Comparison of ENCODE assay signal across 20 mouse cellular contexts in the genomic region with DNA sequence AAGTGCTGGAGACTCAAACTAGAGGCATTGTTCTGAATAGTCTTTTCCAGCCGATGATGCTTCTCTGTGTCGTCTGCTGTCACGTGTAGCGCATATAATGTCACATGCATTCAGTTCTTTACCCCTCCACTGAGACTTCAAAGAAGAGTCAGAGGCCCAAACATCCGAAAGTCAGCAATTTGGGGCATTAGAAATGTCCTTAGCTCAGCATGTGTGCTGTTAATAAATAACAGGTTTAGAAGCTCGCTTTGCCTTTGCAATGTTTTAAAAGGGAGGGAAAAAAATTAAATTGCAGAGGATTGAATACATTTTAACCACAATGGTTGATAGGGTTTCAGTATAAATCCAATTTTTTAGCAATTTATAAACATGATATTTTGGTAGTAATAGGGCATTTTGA. TPM values are rescaled to one million over a fixed set of nuclear protein-coding genes. Genes with fewer than 3 reads are reported as not detected.
"Had no signal": no experiment of that assay in that cellular context is flagged by ENCODE, and none has a peak within 500 bp of the region (broad histone marks: within the 10 kb centered on the region; RNA-seq: fewer than 3 reads in every experiment).

No protein-coding gene starts in this region.

- H3K4me3 ChIP-seq: layer of hippocampus, adult 2 months; limb, embryonic 10.5 days; limb, embryonic 13.5 days; liver, embryonic 13.5 days; midbrain, embryonic 12.5 days; midbrain, embryonic 15.5 days; neural tube, embryonic 12.5 days; neural tube, embryonic 15.5 days had no signal

- H3K4me2 ChIP-seq: limb, embryonic 13.5 days; liver, embryonic 13.5 days; lung, embryonic 14.5 days; midbrain, embryonic 12.5 days; midbrain, embryonic 15.5 days; neural tube, embryonic 12.5 days; neural tube, embryonic 15.5 days had no signal

- H3K27ac ChIP-seq: layer of hippocampus, adult 2 months; limb, embryonic 10.5 days; limb, embryonic 13.5 days; liver, embryonic 13.5 days; macrophage; midbrain, embryonic 12.5 days; midbrain, embryonic 15.5 days; neural tube, embryonic 12.5 days; neural tube, embryonic 15.5 days; stomach, postnatal 0 days had no signal

- H3K36me3 ChIP-seq: limb, embryonic 10.5 days; limb, embryonic 13.5 days; liver, embryonic 13.5 days; midbrain, embryonic 12.5 days; midbrain, embryonic 15.5 days; neural tube, embryonic 12.5 days; neural tube, embryonic 15.5 days had no signal

- ATAC-seq: intestine, postnatal 0 days; lung, postnatal 0 days; midbrain, embryonic 15.5 days had no signal

- H3K4me1 ChIP-seq: midbrain, embryonic 12.5 days; midbrain, embryonic 15.5 days; neural tube, embryonic 12.5 days; neural tube, embryonic 15.5 days had no signal

- H3K9ac ChIP-seq: limb, embryonic 13.5 days; liver, embryonic 13.5 days; lung, embryonic 14.5 days; midbrain, embryonic 12.5 days; midbrain, embryonic 15.5 days; neural tube, embryonic 12.5 days; neural tube, embryonic 15.5 days had no signal

- DNase-seq: layer of hippocampus, adult 9-11 months; liver; lung, embryonic 14.5 days; right cerebral cortex, adult 18-20 months; right cerebral cortex, postnatal 14 days; right cerebral cortex, postnatal 4 days; thymus, adult 2 months; thymus, postnatal 25 days had no signal

- H3K27me3 ChIP-seq: limb, embryonic 13.5 days; liver, embryonic 13.5 days; midbrain, embryonic 12.5 days; midbrain, embryonic 15.5 days; neural tube, embryonic 12.5 days; neural tube, embryonic 15.5 days had no signal

- H3K9me3 ChIP-seq: limb, embryonic 10.5 days; limb, embryonic 13.5 days; liver, embryonic 13.5 days; midbrain, embryonic 12.5 days; midbrain, embryonic 15.5 days; neural tube, embryonic 12.5 days; neural tube, embryonic 15.5 days had no signal

RNA-seq across cellular contexts. Expression of gene Pawr, which starts 18.1 kb away (rescaled TPM):
- polyA plus RNA-seq: macrophage had no signal
